Mouse (Mus musculus) naive thymus-derived CD4-positive, alpha-beta T cell, adult 2 months (primary cell): ENCODE results near the gene Prpf6.

Experiments used
- DNase-seq: peaks from one replicate; pipeline ENCODE4 v3.0.0-alpha.2; 2011; ENCODE audit warnings: low read depth

Prpf6 gene

DNA sequence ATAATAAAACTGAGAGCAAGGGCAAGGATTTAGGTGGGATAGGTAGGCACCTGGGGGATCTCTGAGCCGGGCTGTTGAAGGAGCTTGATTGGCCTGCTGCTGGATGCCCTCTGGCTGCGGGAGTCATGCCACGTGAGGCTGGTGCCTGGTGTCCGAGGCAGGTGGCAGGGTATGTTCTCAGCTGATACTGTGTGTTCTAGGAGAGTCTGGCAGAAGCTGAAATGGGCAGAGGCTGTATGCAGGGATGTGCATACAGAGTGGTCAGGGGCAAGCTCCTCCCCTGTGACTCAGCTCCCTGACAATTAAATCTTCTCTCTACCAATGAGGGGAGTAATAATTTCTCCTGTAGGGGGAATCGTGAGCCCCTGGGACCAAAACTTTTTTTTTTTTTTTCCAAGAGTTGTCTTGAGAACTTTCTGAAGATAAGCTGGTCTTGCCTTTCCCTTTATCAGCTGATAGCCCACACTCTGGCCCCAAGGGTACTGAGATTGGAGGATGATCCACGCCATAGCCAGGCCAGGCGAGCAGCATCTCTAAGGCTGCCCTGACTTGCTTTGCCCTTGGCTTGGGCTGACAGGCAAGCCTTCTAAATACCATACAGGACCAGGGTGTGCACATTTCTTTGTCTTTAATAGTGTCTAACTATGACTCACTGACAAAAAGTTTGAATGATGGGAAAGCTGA, 5.9 kb downstream of the Prpf6 start:
- DNase-seq: no peak

DNA sequence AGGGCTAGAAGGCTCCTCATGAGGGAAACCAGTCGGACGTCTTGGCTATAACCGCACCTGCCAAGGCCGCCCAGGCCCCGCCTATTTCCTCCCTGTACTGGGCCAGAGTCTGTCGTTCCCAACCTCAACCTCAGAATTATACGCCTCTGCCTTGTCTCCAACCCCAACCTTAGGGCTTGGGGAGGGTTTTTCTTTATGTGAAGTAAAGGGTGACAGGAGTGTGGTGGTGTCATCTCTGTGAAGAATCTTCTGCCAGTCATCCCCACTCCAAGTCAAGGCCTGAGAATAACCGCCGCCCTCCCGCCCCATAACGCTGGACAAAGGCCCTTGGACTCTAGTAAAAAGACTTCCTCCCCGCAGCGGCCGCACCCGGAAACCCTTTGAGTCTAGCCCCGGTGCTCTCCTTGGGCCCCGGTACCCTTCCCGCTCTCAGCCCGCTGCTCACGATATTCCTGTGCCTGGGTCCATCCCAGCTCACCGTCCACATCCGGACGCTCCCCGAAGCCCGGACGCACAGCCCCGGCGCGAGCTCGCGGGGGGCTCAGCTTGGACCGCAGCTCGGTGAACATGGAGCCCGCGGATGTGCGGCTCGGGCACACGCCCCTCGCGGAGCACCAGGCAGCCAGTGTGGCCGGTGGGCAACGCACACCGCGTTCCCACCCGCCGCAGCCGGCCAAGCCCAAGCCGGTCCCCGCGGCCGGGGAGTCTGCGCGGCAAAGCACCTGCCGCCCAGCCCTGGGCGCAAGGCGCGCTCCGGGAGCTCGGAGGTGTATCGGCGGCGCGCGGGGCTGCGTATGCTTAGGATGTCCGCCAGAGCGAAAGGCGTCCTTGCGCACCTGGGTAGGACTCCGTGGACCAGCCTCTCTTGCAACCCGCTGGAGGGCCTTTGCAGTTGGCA, 7.0 kb downstream of the Prpf6 start, which contains the start of gene Samd10:
Gene Samd10 (minus strand): TSS at position 759 of the 898 bp plus-strand sequence.
- peak; percentile 77 for DNase-seq

GRCm38 (mm10) chr2:181600226-181600758, 8.6 kb downstream of the Prpf6 start:
- peak; percentile 39 for DNase-seq

- peak; percentile 98 for DNase-seq
These were observed 9.4 kb downstream of the Prpf6 start for GRCm38 (mm10) chr2:181600828-181601750.

GRCm38 (mm10) chr2:181601751-181602145, 10.1 kb downstream of the Prpf6 start:
- DNase-seq: peak; percentile 59

DNA sequence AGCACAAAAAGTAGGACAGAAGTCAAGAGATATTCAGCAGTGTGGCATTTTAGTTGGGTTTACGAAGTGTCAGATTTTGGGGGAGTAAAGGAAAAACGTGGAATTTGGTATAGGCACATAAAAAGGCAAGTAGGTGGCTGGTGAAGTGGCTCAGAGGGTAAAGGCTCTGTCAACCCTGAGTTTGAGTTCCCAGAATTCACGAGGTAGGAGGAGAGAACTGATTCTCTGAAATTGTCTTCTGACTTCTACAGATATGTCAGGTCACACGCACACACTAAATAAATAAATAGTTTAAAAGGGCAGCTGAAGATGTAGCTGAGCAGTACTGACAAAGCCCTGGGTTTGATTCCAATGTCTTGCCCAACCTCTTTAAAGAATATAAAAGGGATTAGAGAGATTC, 10.7 kb downstream of the Prpf6 start:
- no peak for DNase-seq

DNA sequence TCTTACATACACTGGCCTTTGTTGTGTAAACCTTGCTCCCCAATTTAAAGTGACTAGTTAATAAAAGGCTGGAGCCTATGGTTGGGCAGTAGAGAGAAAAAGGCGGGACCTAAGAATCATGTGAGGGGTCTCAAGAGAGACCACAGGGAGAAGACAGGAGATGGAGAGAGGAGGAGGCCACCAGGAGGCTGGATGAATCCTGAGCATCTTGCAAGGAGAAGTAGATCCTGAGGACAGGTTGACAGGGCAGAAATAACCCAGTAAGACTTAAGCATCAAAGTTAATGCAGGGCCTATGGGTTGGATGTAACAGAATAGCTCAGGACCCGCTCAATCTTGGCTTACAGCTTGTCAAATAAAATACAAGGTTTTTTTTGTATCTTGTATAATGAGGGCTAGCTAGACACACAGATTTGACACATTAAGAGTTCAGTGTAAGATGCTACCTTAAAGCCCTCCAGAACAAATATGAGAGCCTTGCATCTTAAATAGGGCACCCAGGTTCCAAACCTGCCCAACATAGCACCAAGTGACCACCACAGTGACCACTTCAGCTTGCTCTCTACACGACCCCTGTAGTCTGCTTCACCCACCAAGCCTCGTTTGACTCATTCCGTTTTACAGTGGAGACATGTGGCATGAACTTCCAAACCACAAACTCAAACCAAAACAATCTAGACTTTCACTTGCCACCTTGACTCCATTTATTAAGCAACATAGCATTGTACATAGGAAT, 27.3 kb downstream of the Prpf6 start:
- DNase-seq: no peak

- DNase-seq: peak; percentile 30
These were observed 31.7 kb downstream of the Prpf6 start for GRCm38 (mm10) chr2:181623401-181623800.

DNA sequence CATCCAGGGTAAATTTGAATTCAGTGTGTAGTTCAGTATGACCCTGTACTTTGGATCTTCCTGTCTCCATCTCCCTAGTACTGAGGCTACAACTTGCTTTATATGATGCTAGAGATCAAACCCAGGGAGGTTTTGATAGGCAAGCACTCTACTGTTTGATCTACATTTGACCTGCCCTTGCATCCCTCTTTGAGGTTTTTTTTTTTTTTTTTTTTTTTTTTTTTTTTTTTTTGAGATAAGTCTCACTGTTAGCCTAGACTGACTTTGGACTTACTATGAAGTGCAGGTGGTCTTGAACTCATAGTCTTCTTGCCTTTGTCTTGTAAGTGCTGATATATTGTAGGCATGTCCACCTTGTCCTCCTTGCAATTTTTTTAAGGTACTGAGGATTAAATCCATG, 36.8 kb downstream of the Prpf6 start:
- DNase-seq: no peak

- DNase-seq: no peak
These were observed 41.0 kb downstream of the Prpf6 start for GRCm38 (mm10) chr2:181632624-181633023.

DNA sequence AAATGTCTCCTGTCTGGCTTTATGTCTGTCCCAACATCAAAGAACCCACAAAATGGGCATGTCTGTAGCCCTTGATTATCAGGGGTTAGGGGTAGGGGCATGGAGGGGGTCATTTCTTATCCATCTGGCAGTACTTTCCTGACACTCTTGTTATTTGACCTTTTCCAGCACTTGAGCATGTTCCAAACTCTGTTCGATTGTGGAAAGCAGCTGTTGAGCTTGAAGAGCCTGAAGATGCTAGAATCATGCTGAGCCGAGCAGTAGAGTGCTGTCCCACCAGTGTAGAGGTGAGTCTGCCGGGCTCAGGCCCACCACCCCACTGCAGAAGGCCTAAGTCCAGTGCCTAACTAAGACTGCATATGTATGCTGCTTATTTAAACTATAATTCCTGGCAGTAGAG, 44.2 kb downstream of the Prpf6 start:
- DNase-seq: no peak

DNA sequence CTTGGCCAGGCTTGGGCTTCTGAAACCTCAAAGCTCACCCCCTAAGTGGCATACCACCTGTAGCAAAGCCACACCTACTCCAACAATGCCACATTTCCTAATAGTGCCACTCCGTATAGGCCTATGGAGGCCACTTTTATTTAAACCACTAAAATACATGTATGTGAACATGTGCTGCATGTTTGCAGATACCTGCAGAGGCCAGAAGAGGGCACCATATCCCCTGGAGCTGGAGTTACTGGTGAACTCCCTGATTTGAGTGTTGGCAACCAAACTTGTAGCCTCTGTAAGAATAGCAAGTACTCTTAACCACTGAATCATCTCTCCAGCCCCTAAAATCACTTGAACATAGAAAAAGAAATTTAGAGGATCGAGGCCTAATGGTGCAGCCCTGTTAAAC, 52.7 kb downstream of the Prpf6 start:
- DNase-seq: peak; percentile 68

GRCm38 (mm10) chr2:181645666-181646065, 54.0 kb downstream of the Prpf6 start:
- no peak for DNase-seq

- DNase-seq: no peak
These were observed 55.2 kb downstream of the Prpf6 start for GRCm38 (mm10) chr2:181646626-181647472.

DNA sequence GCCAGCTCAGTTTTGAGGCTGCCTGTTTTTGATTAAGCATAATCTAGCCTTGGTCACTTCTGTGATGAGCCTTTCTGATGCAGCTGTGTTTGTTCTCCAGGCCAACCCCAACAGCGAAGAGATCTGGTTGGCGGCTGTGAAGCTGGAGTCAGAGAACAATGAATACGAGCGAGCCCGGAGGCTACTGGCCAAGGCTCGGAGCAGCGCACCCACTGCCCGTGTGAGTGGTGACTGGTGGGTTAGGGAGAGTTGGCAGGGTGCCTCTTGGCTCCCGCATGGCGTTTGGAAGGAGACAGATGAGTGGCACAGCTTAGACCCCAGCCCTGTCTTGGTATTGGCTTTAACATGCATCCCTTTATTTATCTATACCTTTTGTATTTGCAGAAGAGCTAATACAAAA, 57.3 kb downstream of the Prpf6 start:
- no peak for DNase-seq

GRCm38 (mm10) chr2:181653065-181653464, 61.4 kb downstream of the Prpf6 start:
- no peak for DNase-seq

DNA sequence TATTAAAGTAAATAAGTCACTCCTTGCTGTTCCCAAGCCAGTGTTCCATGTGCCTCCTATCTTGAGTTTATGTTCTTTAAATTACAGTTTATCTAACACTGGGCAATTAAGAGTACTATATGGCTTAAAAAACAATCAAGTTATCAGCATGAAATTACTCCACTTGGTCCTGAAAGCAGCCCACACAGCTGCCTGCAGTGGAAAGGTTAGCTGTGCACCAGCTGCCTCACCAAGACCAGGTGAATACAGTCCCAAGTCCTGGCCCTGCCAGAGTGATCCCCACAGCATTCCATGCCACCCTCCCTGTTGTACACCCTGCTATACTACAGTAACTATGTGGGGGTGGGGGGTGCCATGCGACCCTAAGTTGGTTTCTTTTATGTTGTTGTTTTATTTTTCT, 61.9 kb downstream of the Prpf6 start:
- DNase-seq: no peak

DNA sequence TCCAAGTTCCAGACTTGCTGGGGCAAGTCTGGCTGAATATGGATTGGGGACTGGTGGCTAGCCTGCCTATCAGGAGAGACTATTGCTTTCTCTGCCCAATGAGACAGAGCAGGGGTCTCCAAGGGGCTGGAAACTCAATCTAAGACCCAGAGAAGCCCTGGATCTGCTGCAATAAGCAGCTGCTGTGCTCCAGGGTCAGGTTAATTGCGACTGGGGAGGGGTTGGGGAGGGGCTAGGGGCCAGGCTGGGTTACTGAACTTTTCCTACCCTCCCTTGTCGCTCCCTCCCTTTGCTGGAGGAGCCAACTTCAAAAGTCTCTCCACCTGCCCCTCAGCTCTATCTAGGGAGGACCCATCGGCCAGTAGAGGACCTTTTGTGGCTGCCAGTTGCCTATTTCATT, 65.1 kb downstream of the Prpf6 start, which contains the start of gene Gm29797:
Gene Gm29797 (plus strand): TSS at position 301 of the 400 bp plus-strand sequence.
- DNase-seq: no peak

DNA sequence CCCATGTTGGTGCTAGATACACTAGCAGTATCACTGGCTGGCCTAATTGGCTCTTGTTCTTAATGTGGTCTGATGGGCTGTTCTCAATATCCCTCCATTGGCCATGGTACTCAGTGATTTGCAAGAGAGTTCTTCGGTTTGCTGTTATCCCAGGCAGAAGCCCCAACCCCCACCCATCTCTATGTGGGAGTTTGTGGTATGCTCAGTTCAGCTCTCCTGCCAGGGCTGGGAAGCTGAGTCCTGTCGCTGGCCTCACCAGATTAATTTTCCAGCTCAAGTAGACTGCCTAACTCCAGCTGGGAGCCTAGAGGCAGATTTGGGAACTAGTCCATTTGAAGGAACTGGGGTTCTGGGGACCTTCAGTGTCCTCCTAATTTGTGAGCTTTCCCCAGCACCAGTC, 65.8 kb downstream of the Prpf6 start:
- DNase-seq: no peak

DNA sequence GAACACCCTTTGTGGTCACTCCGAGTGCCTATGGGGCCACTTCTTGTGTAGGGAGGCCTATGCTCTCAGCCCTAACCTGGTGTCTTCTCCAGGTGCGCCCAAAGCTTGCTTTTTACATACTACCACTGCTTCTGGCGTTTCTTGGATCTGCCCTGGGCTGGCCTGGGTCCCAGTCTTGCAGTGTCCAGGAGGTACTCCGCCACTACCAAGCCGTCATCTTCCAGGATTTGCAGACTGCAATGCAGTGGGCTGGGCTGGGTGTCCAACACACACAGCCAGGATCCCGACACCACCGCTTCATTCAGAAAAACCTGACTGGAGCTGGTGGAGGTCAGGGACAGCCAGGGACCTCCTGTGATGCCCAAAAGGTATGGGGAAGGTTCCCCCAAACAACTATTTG, 66.9 kb downstream of the Prpf6 start:
- no peak for DNase-seq
